Mouse (Mus musculus): Measurements from ENCODE around the gene Tenm2. TPM values are rescaled to one million over a fixed set of nuclear protein-coding genes. Genes with fewer than 3 reads are reported as not detected.
A peak's percentile ranks its signal among the peaks of the same experiment; 100 is the strongest.

Tenm2 gene
- polyA plus RNA-seq, 1 experiment from 2014 or later: 1.4 TPM

DNA sequence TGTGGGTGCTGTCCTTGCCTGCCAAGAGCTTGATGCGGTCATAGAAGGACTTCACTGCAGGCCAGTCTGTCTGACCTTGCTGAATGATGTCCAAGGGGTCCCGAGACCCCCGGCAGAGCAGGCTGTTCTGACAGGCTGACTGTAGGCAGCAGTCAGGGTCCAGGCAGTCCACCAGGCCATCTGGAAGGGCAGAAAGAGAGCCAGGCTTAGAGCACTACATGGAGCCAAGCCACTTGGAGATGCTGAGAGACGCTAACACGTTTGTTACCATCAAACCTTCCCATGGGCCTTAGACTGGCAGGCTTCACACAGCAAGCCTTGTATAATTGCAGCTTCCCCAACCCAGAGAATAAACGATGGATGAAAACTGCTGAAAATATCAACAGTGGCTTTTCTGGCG, 1157.4 kb downstream of the Tenm2 start:
- H3K9me3 ChIP-seq (replicated peaks): no peaks in the 10 kb centered on the region
- 83% methylated on average over 7 of the region's 7 CpGs for WGBS

DNA sequence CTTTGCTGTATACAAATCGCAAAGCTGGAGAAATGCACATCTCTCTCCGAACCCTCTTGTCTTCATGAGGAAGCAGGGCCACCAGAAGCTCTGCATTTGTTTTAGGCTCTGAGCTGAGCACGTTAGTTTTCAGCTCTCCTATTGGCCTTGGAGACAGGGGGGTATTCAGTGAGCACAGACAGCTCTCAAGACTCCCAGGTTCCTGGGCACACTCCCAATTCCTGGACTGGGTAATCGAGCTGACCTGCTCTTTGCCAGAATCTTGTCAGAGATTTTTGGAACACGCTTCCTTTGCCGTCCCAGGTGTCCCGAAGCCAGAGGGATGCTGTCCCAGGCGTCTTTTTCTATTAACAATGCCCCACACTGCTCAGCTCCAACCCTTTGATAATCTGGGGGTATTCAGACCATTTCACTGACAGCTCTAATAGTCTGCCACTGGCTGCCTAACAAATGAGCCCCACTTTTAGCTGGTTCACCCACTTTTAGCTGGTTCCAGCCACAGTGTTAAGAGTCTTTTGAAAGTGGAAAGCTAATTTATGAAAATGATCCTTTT, 1161.7 kb downstream of the Tenm2 start:
- 77% methylated on average over 8 of the region's 8 CpGs for WGBS
- H3K4me3 ChIP-seq: no peak overlapping the region
- H3K4me1 ChIP-seq (replicated peaks): peaks cover 11% of the 10 kb centered on the region; the same call in 1 of the 2 replicates
- H3K27ac ChIP-seq (ENCODE audit: poor library complexity, severe bottlenecking): no peak overlapping the region
- H3K4me2 ChIP-seq: no peak overlapping the region
- no peaks in the 10 kb centered on the region for H3K9me3 ChIP-seq (replicated peaks)
- no peaks in the 10 kb centered on the region for H3K36me3 ChIP-seq
- H3K27me3 ChIP-seq (replicated peaks): peaks cover 10% of the 10 kb centered on the region; the same call in 1 of the 2 replicates
- H3K9ac ChIP-seq: no peak overlapping the region
- no peak for ATAC-seq (ENCODE audit: insufficient number of reproducible peaks, low FRiP score)

More for the DNA sequence above, 1157.4 kb downstream of the Tenm2 start:
- H3K4me1 ChIP-seq (replicated peaks): no peaks in the 10 kb centered on the region
- no peak overlapping the region for H3K27ac ChIP-seq (ENCODE audit: poor library complexity, severe bottlenecking)
- H3K9ac ChIP-seq: no peak overlapping the region
- H3K27me3 ChIP-seq (replicated peaks): 0 out of 2 replicates have a peak, but pooled peaks cover 4% of the 10 kb centered on the region
- no peak overlapping the region for H3K4me2 ChIP-seq
- no peak overlapping the region for H3K4me3 ChIP-seq
- no peaks in the 10 kb centered on the region for H3K36me3 ChIP-seq
- no peak for ATAC-seq (ENCODE audit: insufficient number of reproducible peaks, low FRiP score)

DNA sequence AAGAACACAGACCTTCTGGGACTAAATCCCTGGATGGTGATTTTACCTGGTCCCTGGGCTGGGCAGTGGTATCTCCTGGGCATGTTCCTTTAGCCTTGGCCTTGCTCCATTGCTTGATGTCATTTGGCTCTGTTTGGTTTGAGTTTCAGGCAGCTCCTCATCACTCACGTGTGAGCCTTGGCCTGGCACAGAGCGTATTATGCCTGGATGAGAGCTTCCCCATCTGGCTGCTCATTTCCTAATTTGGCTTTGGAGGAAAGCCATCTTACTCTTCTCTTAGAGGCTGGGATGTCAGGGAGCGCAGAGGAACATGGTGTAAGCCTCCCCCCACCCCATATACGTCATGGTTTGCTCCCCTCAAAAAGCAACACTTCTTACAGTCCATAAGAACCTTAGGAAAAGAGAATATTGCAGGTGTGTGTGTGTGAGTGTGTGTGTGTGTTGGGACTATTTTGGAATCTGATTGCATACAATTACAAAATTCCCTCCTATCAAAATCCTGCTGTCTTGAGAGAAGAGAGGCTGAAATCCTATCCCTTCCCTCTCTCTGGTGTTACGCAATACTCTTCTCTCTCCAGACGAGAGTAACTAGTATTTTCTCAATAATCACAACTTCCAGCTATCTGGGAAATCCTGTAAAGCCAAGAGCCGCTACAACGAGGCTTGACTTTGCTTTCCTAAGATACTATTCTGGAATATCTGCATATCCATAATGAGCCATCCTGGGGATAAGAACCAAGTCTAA, 1162.5 kb downstream of the Tenm2 start:
- Histone ChIP-seq H3K36me3 (no peaks in the 10 kb centered on the region), H3K4me2 (no peak overlapping the region), H3K27me3 (replicated peaks) (peaks cover 10% of the 10 kb centered on the region; the same call in 1 of the 2 replicates), H3K9me3 (replicated peaks) (no peaks in the 10 kb centered on the region), H3K9ac (no peak overlapping the region), H3K4me1 (replicated peaks) (peaks cover 11% of the 10 kb centered on the region; the same call in 1 of the 2 replicates), H3K4me3 (no peak overlapping the region), H3K27ac (ENCODE audit: poor library complexity, severe bottlenecking) (no peak overlapping the region)
- no peak for ATAC-seq (ENCODE audit: insufficient number of reproducible peaks, low FRiP score)
- 79% methylated on average over 8 of the region's 8 CpGs for WGBS

DNA sequence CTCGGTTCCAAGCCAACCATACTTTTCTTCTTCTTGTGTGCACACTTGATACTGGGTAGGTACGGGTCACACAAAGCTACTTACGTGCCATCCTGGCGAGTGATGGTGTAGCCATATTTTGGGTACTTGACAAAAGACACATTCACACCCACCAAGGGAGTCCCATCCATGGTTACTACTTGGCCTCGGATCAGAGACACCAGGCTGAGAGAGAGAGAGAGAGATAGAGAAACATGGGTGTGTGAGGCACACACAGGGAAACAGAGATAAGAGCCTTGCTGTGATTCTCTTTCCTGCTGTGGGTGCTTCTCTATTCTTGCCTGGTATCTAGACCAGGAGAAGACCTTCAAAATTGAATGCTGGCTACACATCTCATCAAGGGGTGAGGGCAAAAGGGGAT, 1163.1 kb downstream of the Tenm2 start:
- H3K4me1 ChIP-seq (replicated peaks): peaks cover 11% of the 10 kb centered on the region; the same call in 1 of the 2 replicates
- WGBS: 68% methylated on average over 5 of the region's 5 CpGs
- no peak for ATAC-seq (ENCODE audit: insufficient number of reproducible peaks, low FRiP score)

DNA sequence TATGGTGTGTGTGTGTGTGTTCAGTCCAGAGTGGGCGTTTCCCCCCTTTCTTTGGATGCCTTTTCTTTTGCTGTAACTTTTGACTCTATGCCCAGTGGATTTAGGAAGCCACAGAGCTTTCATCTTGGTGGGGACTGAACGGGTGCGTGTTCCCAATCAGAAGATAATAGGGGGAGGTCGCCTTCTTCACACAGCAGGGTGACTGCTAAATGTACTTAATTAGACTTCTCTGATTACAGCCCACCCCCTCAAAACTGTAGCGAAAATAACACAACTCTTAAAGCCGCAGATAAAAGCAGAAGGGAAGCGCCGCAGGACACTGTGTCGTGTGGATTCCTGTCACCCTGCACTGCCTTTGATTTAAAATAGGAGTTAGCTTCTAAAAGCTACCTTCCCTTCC, 1163.7 kb downstream of the Tenm2 start:
- Histone ChIP-seq H3K36me3 (no peaks in the 10 kb centered on the region), H3K9ac (no peak overlapping the region), H3K4me1 (replicated peaks) (peaks cover 11% of the 10 kb centered on the region; the same call in 1 of the 2 replicates), H3K4me2 (no peak overlapping the region), H3K27ac (ENCODE audit: poor library complexity, severe bottlenecking) (no peak overlapping the region), H3K9me3 (replicated peaks) (no peaks in the 10 kb centered on the region), H3K27me3 (replicated peaks) (peaks cover 10% of the 10 kb centered on the region; the same call in 1 of the 2 replicates), H3K4me3 (no peak overlapping the region)
- ATAC-seq (ENCODE audit: insufficient number of reproducible peaks, low FRiP score): no peak
- WGBS: 35% methylated on average over 9 of the region's 9 CpGs

More for the DNA sequence above, 1163.1 kb downstream of the Tenm2 start:
- Histone ChIP-seq H3K27ac (ENCODE audit: poor library complexity, severe bottlenecking) (no peak overlapping the region), H3K4me2 (no peak overlapping the region), H3K27me3 (replicated peaks) (peaks cover 10% of the 10 kb centered on the region; the same call in 1 of the 2 replicates), H3K9me3 (replicated peaks) (no peaks in the 10 kb centered on the region), H3K9ac (no peak overlapping the region), H3K36me3 (no peaks in the 10 kb centered on the region), H3K4me3 (no peak overlapping the region)

DNA sequence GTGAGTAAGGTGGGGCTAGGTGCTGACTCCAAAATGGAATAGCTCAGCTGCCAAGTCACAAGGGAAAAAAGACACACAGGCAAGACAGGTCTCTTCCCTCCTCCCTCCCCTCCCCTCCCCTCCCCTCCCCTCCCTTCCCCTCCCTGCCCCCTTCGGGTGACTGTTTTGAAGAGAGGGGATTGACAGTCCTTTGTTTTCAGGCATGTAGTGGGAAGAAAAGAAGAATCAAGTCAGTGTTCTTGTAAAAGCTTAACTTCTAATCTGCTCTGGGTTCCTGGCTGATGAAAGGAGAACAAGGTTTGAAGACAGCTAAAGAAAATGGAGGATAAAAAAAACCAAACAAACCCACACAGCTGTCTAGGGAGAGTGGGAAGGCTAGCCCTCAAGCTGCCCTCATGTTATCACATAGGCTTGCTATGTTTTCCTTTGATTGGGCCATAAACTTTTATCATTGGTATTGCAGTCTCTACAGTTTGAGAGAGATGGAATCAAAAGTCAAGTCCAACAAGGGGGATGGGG, 1176.4 kb downstream of the Tenm2 start:
- H3K27ac ChIP-seq (ENCODE audit: poor library complexity, severe bottlenecking): no peak overlapping the region
- no peak for ATAC-seq (ENCODE audit: insufficient number of reproducible peaks, low FRiP score)
- H3K4me3 ChIP-seq: no peak overlapping the region
- no peaks in the 10 kb centered on the region for H3K36me3 ChIP-seq
- H3K4me2 ChIP-seq: no peak overlapping the region
- H3K9me3 ChIP-seq (replicated peaks): no peaks in the 10 kb centered on the region
- no CpG with 5 or more reads among the region's 1 CpGs for WGBS
- peaks cover 17% of the 10 kb centered on the region; the same call in 1 of the 2 replicates for H3K4me1 ChIP-seq (replicated peaks)
- no peak overlapping the region for H3K9ac ChIP-seq
- H3K27me3 ChIP-seq (replicated peaks): peaks cover 9% of the 10 kb centered on the region

DNA sequence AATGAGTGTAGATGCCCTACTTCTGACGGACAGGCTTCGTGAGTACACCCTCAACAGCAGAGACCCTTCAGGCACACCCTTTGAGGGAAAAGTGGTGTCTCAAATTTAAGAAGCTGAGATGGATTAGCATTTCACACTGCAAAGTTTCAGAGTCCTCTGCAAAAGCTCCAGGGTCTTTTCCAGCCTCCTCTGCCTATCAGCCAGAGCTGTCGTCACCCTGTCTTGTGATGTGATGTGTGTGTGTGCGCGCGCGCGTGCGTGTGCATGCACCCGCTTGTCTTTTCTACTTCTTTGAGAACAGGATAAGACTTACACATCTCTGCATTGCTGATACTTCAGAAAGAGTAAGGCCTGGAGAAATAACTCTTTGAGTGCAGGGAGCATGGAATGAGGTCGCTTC, 1179.2 kb downstream of the Tenm2 start:
- no peak overlapping the region for H3K9ac ChIP-seq
- no peaks in the 10 kb centered on the region for H3K9me3 ChIP-seq (replicated peaks)
- WGBS: 21% methylated on average over 11 of the region's 11 CpGs
- H3K4me3 ChIP-seq: no peak overlapping the region
- no peak overlapping the region for H3K27ac ChIP-seq (ENCODE audit: poor library complexity, severe bottlenecking)
- no peaks in the 10 kb centered on the region for H3K36me3 ChIP-seq
- peaks cover 17% of the 10 kb centered on the region; the same call in 1 of the 2 replicates for H3K4me1 ChIP-seq (replicated peaks)
- H3K27me3 ChIP-seq (replicated peaks): peaks cover 20% of the 10 kb centered on the region
- peak; percentile 55; the same call in 1 of the 2 replicates for ATAC-seq (ENCODE audit: insufficient number of reproducible peaks, low FRiP score)
- H3K4me2 ChIP-seq: peak overlapping the region; percentile 45

DNA sequence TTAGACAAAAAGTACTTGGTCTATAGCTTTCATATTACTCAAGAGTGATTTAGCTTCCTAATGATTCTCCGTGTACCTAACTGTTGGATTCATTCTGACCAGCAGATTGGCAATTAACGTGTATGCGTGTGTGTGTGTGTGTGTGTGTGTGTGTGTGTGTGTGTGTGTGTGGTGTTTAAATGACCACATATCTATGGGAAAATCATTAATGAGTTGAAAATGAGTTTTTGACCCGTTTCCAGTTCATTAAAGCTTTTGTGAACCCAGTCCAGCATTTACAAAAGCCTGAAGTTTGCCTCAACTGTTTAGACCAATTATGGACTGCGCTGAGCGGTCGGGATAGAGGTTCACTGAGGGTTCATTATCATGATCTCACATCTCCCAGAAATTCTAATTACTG, 1181.4 kb downstream of the Tenm2 start:
- Histone ChIP-seq H3K9me3 (replicated peaks) (no peaks in the 10 kb centered on the region), H3K4me1 (replicated peaks) (peaks cover 20% of the 10 kb centered on the region; the same call in 1 of the 2 replicates), H3K9ac (no peak overlapping the region), H3K4me3 (no peak overlapping the region), H3K27me3 (replicated peaks) (peaks cover 32% of the 10 kb centered on the region), H3K27ac (ENCODE audit: poor library complexity, severe bottlenecking) (no peak overlapping the region), H3K36me3 (no peaks in the 10 kb centered on the region), H3K4me2 (no peak overlapping the region)
- no peak for ATAC-seq (ENCODE audit: insufficient number of reproducible peaks, low FRiP score)
- 87% methylated on average over 7 of the region's 7 CpGs for WGBS

DNA sequence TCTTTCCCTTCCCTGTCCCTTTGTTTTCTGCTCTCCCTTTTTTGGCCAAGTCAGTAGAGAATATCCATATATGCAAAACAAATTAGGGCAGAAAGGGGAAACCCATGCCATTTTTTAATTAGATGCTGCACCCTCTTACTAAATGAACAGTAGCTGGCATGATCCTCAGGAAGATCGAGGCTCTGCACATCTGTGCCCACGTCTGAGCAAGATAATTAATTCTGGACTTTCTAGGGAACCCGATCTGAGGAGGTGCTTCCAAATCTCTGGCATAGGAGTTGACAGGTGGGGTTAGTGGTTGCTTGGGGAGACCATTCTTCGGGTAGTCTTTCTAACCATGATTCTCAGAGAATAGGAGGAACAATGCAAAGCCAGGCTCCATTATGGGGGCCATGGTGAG, 1182.3 kb downstream of the Tenm2 start:
- Histone ChIP-seq H3K4me1 (replicated peaks) (peaks cover 19% of the 10 kb centered on the region; the same call in 1 of the 2 replicates), H3K4me2 (no peak overlapping the region), H3K36me3 (no peaks in the 10 kb centered on the region), H3K27ac (ENCODE audit: poor library complexity, severe bottlenecking) (no peak overlapping the region), H3K4me3 (no peak overlapping the region), H3K9ac (no peak overlapping the region), H3K9me3 (replicated peaks) (no peaks in the 10 kb centered on the region), H3K27me3 (replicated peaks) (peaks cover 40% of the 10 kb centered on the region)
- WGBS: 69% methylated on average over 4 of the region's 4 CpGs
- ATAC-seq (ENCODE audit: insufficient number of reproducible peaks, low FRiP score): no peak

DNA sequence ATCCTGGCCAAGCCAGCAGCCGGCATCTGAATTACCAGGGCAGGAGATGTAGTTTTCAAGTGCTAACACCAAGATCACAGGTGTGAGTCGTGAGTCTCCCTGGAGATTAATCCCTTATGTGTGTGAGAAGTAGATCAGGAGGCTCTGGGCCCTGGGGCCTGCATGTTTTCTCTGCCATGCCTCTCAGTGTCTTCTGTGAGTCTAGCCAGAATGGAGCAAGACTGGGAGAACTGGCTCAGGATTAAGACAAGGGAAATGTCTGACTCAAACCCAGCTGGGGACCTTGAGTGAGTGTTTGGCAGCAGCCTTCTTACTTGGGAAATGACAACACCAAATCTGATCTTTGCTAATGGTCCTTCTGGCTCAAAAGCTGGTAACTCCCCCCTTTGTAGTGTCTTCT, 1183.2 kb downstream of the Tenm2 start:
- H3K36me3 ChIP-seq: no peaks in the 10 kb centered on the region
- no peak overlapping the region for H3K4me3 ChIP-seq
- ATAC-seq (ENCODE audit: insufficient number of reproducible peaks, low FRiP score): no peak
- H3K9me3 ChIP-seq (replicated peaks): no peaks in the 10 kb centered on the region
- no peak overlapping the region for H3K27ac ChIP-seq (ENCODE audit: poor library complexity, severe bottlenecking)
- peaks cover 15% of the 10 kb centered on the region; the same call in 1 of the 2 replicates for H3K4me1 ChIP-seq (replicated peaks)
- no peak overlapping the region for H3K4me2 ChIP-seq
- H3K27me3 ChIP-seq (replicated peaks): peaks cover 42% of the 10 kb centered on the region
- 48% methylated on average over 2 of the region's 2 CpGs for WGBS
- H3K9ac ChIP-seq: no peak overlapping the region

DNA sequence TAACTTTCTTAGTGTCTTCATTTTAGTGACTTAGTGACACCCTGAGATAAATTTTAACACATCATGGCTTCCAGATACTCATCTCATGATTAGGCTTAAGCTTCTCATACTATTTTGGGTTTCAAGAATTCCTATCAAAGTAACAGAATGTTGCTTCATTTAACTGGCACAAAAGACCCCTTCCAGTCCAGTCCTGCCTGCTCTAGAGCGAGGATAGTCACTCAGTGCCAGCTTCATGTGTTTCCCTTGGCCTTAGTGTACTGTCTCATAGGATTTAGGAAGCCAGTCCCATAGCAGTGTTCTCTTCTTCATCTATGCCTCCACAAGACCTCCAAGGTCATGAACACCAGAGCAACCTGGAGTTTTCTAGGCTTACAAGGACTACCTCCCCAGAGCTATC, 1183.7 kb downstream of the Tenm2 start:
- ATAC-seq (ENCODE audit: insufficient number of reproducible peaks, low FRiP score): no peak
- 78% methylated on average over 1 of the region's 1 CpGs for WGBS
- peaks cover 42% of the 10 kb centered on the region for H3K27me3 ChIP-seq (replicated peaks)

More for the DNA sequence above, 1183.7 kb downstream of the Tenm2 start:
- Histone ChIP-seq H3K27ac (ENCODE audit: poor library complexity, severe bottlenecking) (no peak overlapping the region), H3K4me1 (replicated peaks) (peaks cover 15% of the 10 kb centered on the region; the same call in 1 of the 2 replicates), H3K4me3 (no peak overlapping the region), H3K4me2 (no peak overlapping the region), H3K36me3 (no peaks in the 10 kb centered on the region), H3K9me3 (replicated peaks) (no peaks in the 10 kb centered on the region), H3K9ac (no peak overlapping the region)

All from heart, embryonic 12.5 days (tissue).